Mouse (Mus musculus): ENCODE results near the gene Hspa1b.
A peak's percentile ranks its signal among the peaks of the same experiment; 100 is the strongest.
"Not testable (repeated sequence)": the region's sequence is repeated elsewhere in the genome, so short reads cannot be mapped to it uniquely, and the experiment has no call there.

Gene Hspa1b

GRCm38 (mm10) chr17:34959130-34959778 is at the start of gene Hspa1b:
TSS of gene Hspa1b (minus strand) at chr17:34959238.
- peak; percentile 52 for DNase-seq (ENCODE audit: low spot score)

GRCm38 (mm10) chr17:35007387-35007991 is 48.5 kb upstream of the Hspa1b start:
- DNase-seq (ENCODE audit: low spot score) = no peak

GRCm38 (mm10) chr17:35005902-35006301 is 46.9 kb upstream of the Hspa1b start:
- DNase-seq (ENCODE audit: low spot score) = not testable (repeated sequence)

GRCm38 (mm10) chr17:35005158-35005557 is 46.1 kb upstream of the Hspa1b start:
- no peak for DNase-seq (ENCODE audit: low spot score)

GRCm38 (mm10) chr17:35004075-35004717 is 45.2 kb upstream of the Hspa1b start:
- DNase-seq (ENCODE audit: low spot score) = no peak

GRCm38 (mm10) chr17:35003022-35003838 is 44.2 kb upstream of the Hspa1b start:
- no peak for DNase-seq (ENCODE audit: low spot score)

- no peak for DNase-seq (ENCODE audit: low spot score)
Observed at GRCm38 (mm10) chr17:35002153-35002865, 43.3 kb upstream of the Hspa1b start.

GRCm38 (mm10) chr17:35001452-35002152 is 42.6 kb upstream of the Hspa1b start:
- no peak for DNase-seq (ENCODE audit: low spot score)

GRCm38 (mm10) chr17:35000717-35001451 is 41.8 kb upstream of the Hspa1b start, which contains the start of gene Vars:
TSS of gene Vars (plus strand) at chr17:35000987.
- DNase-seq (ENCODE audit: low spot score) = no peak

GRCm38 (mm10) chr17:34999871-35000716 is 41.1 kb upstream of the Hspa1b start:
- DNase-seq (ENCODE audit: low spot score) = not testable (repeated sequence)

- DNase-seq (ENCODE audit: low spot score) = no peak
Observed at GRCm38 (mm10) chr17:34998526-34999430, 39.7 kb upstream of the Hspa1b start.

- no peak for DNase-seq (ENCODE audit: low spot score)
Observed at GRCm38 (mm10) chr17:34997142-34997483, 38.1 kb upstream of the Hspa1b start.

- DNase-seq (ENCODE audit: low spot score) = no peak
Observed at GRCm38 (mm10) chr17:34996411-34997141, 37.5 kb upstream of the Hspa1b start.

GRCm38 (mm10) chr17:34995927-34996326 is 36.9 kb upstream of the Hspa1b start:
- DNase-seq (ENCODE audit: low spot score) = not testable (repeated sequence)

GRCm38 (mm10) chr17:34995192-34995591 is 36.2 kb upstream of the Hspa1b start:
- not testable (repeated sequence) for DNase-seq (ENCODE audit: low spot score)

- DNase-seq (ENCODE audit: low spot score) = no peak
Observed at GRCm38 (mm10) chr17:34994751-34995150, 35.7 kb upstream of the Hspa1b start.

GRCm38 (mm10) chr17:34984218-34984617 is 25.2 kb upstream of the Hspa1b start:
- no peak for DNase-seq (ENCODE audit: low spot score)

GRCm38 (mm10) chr17:34982328-34982727 is 23.3 kb upstream of the Hspa1b start:
- DNase-seq (ENCODE audit: low spot score) = no peak
